Mouse (Mus musculus) lung, embryonic 14.5 days (tissue): ENCODE results near the gene Lrrc30. TPM values are rescaled to one million over a fixed set of nuclear protein-coding genes. Genes with fewer than 3 reads are reported as not detected.

ENCODE experiments used
- ATAC-seq: fragments of 200-750 bp; cut with Nextera tagmentation; 2 replicates; pipeline ENCODE4 v1.8.0; 2017; ENCODE audit warnings: mild to moderate bottlenecking, moderate TSS enrichment, moderate library complexity; ENCODE audit not compliant: insufficient read depth
- DNase-seq: peaks from one replicate; pipeline ENCODE4 v3.0.0-alpha.2; 2015
- H3K27ac ChIP-seq: fragments of 300-500 bp; sonication (generic); 2 replicates; pipeline ENCODE4 v1.5.1; 2014; ENCODE audit warnings: low read depth, mild to moderate bottlenecking, moderate library complexity
- H3K27me3 ChIP-seq: fragments of 300-500 bp; sonication (generic); 2 replicates; pipeline ENCODE4 v1.6.1; 2014; ENCODE audit warnings: low read length, control low read depth; ENCODE audit not compliant: insufficient read depth
- H3K36me3 ChIP-seq: fragments of 300-500 bp; sonication (generic); 2 replicates; pipeline ENCODE4 v1.6.1; 2014; ENCODE audit warnings: control low read depth; ENCODE audit not compliant: insufficient read depth
- H3K4me1 ChIP-seq: fragments of 300-500 bp; sonication (generic); 2 replicates; pipeline ENCODE4 v1.6.1; 2014; ENCODE audit warnings: antibody characterized with exemption, control low read depth; ENCODE audit not compliant: insufficient read depth
- H3K4me2 ChIP-seq: fragments of 300-500 bp; sonication (generic); 2 replicates; pipeline ENCODE4 v1.6.1; 2014; ENCODE audit warnings: mild to moderate bottlenecking
- H3K4me3 ChIP-seq: fragments of 300-500 bp; sonication (generic); 2 replicates; pipeline ENCODE4 v1.5.1; 2014; ENCODE audit warnings: low read depth, low read length
- H3K9ac ChIP-seq: fragments of 300-500 bp; sonication (generic); 2 replicates; pipeline ENCODE4 v1.6.1; 2014
- H3K9me3 ChIP-seq: fragments of 300-500 bp; sonication (generic); 2 replicates; pipeline ENCODE4 v1.6.1; 2016; ENCODE audit warnings: low read depth, low read length, control low read depth
- CTCF ChIP-seq: IDR thresholded peaks from 2 replicates; pipeline ENCODE4 v1.5.1; 2016; ENCODE audit warnings: antibody characterized with exemption, low read depth
- WGBS: fragments of 180-500 bp; shearing (Covaris S2); extraction: QIAGEN DNeasy Blood & Tissue Kit; methylation state at CpG from one replicate; pipeline ENCODE4 v1.1.7; 2014; 5-methylcytosine and 5-hydroxymethylcytosine counted together
- polyA plus RNA-seq: library from polyadenylated mRNA; unstranded; fragments of >200 nt; fragmentation: Nextera tagmentation; extraction: Ambion mirVana; gene quantifications from 2 replicates; pipeline ENCODE4 v1.2.1, GENCODE M21; 2014

Lrrc30 gene
- polyA plus RNA-seq, 1 experiment from 2014 or later: not detected

GRCm38 (mm10) chr17:67641627-67642026, 9.1 kb upstream of the Lrrc30 start:
- H3K27me3 ChIP-seq: no peaks in the 10 kb centered on the region
- TF ChIP-seq CTCF: no peak
- H3K36me3 ChIP-seq: no peaks in the 10 kb centered on the region
- peaks cover 3% of the 10 kb centered on the region; the same call in 1 of the 2 replicates for H3K4me1 ChIP-seq
- no peaks in the 10 kb centered on the region for H3K9me3 ChIP-seq
- ATAC-seq: no peak
- no peak for DNase-seq
- H3K27ac ChIP-seq: no peak overlapping the region
- H3K9ac ChIP-seq: no peak overlapping the region
- no peak overlapping the region for H3K4me2 ChIP-seq
- H3K4me3 ChIP-seq: no peak overlapping the region

GRCm38 (mm10) chr17:67638119-67638810, 5.7 kb upstream of the Lrrc30 start:
- no peaks in the 10 kb centered on the region for H3K36me3 ChIP-seq
- peak; percentile 68 for ATAC-seq
- H3K4me1 ChIP-seq: peaks cover 3% of the 10 kb centered on the region; the same call in 1 of the 2 replicates
- no peak overlapping the region for H3K4me2 ChIP-seq
- no peak overlapping the region for H3K4me3 ChIP-seq
- 50% methylated on average over 10 of the region's 10 CpGs for WGBS
- TF ChIP-seq CTCF: no peak
- no peak overlapping the region for H3K27ac ChIP-seq
- no peaks in the 10 kb centered on the region for H3K9me3 ChIP-seq
- H3K27me3 ChIP-seq: no peaks in the 10 kb centered on the region
- H3K9ac ChIP-seq: no peak overlapping the region
- DNase-seq: peak; percentile 72

GRCm38 (mm10) chr17:67636951-67637350, 4.4 kb upstream of the Lrrc30 start:
- no peak overlapping the region for H3K4me3 ChIP-seq
- peaks cover 3% of the 10 kb centered on the region; the same call in 1 of the 2 replicates for H3K4me1 ChIP-seq
- H3K27me3 ChIP-seq: no peaks in the 10 kb centered on the region
- no peak for ATAC-seq
- TF ChIP-seq CTCF: no peak
- no peaks in the 10 kb centered on the region for H3K9me3 ChIP-seq
- no peak overlapping the region for H3K27ac ChIP-seq
- no peak overlapping the region for H3K9ac ChIP-seq
- no peaks in the 10 kb centered on the region for H3K36me3 ChIP-seq
- DNase-seq: no peak
- H3K4me2 ChIP-seq: no peak overlapping the region
- 81% methylated on average over 2 of the region's 2 CpGs for WGBS

DNA sequence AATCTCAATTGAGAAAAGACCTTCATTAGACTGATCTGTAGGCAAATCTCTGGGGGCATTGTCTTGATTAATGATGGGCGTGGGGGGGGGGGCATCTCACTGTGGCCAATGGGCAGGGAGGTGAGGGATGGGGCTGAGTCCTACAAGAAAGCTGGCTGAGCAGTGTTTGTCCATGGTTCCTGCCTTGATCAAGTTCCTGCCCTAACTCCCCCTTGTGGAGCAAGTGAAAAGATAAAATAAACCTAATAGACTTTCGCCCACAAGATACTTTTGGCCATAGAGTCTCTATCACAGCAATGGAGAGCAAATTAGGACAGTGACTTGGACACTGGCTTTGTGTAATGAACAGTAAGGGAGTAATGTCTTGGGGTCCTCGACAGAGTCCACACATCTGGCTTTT, 3.8 kb upstream of the Lrrc30 start:
- WGBS: 69% methylated on average over 3 of the region's 3 CpGs
- H3K4me1 ChIP-seq: peaks cover 3% of the 10 kb centered on the region; the same call in 1 of the 2 replicates
- H3K27ac ChIP-seq: no peak overlapping the region
- H3K4me2 ChIP-seq: no peak overlapping the region
- H3K4me3 ChIP-seq: no peak overlapping the region
- H3K9ac ChIP-seq: no peak overlapping the region
- no peak for DNase-seq
- no peaks in the 10 kb centered on the region for H3K36me3 ChIP-seq
- no peaks in the 10 kb centered on the region for H3K9me3 ChIP-seq
- ATAC-seq: no peak
- no peaks in the 10 kb centered on the region for H3K27me3 ChIP-seq
- peak; percentile 38 for TF ChIP-seq CTCF

- WGBS: 57% methylated on average over 3 of the region's 3 CpGs
- TF ChIP-seq CTCF: no peak
- H3K27me3 ChIP-seq: no peaks in the 10 kb centered on the region
- ATAC-seq: peak; percentile 31; the same call in 1 of the 2 replicates
- H3K9ac ChIP-seq: no peak overlapping the region
- H3K27ac ChIP-seq: no peak overlapping the region
- H3K4me1 ChIP-seq: no peaks in the 10 kb centered on the region
- no peak overlapping the region for H3K4me3 ChIP-seq
- H3K36me3 ChIP-seq: no peaks in the 10 kb centered on the region
- H3K4me2 ChIP-seq: no peak overlapping the region
- no peak for DNase-seq
- no peaks in the 10 kb centered on the region for H3K9me3 ChIP-seq
Measured at GRCm38 (mm10) chr17:67629746-67630145, 2.8 kb downstream of the Lrrc30 start.

- Histone ChIP-seq H3K4me1 (no peaks in the 10 kb centered on the region), H3K4me2 (no peak overlapping the region), H3K9ac (no peak overlapping the region), H3K9me3 (no peaks in the 10 kb centered on the region), H3K36me3 (no peaks in the 10 kb centered on the region), H3K27ac (no peak overlapping the region), H3K27me3 (no peaks in the 10 kb centered on the region), H3K4me3 (no peak overlapping the region)
- ATAC-seq (peak; percentile 75; the same call in 1 of the 2 replicates), DNase-seq (peak; percentile 62)
- 16% methylated on average over 13 of the region's 13 CpGs for WGBS
- TF ChIP-seq CTCF: no peak
Measured at GRCm38 (mm10) chr17:67629211-67629657, 3.3 kb downstream of the Lrrc30 start.

- Histone ChIP-seq H3K4me3 (no peak overlapping the region), H3K27ac (no peak overlapping the region), H3K36me3 (no peaks in the 10 kb centered on the region), H3K4me2 (no peak overlapping the region), H3K4me1 (no peaks in the 10 kb centered on the region), H3K9me3 (no peaks in the 10 kb centered on the region), H3K27me3 (no peaks in the 10 kb centered on the region), H3K9ac (no peak overlapping the region)
- no peak for TF ChIP-seq CTCF
- ATAC-seq: no peak
- no peak for DNase-seq
- WGBS: 74% methylated on average over 15 of the region's 15 CpGs
Measured at GRCm38 (mm10) chr17:67628475-67628874, 4.0 kb downstream of the Lrrc30 start.
